Mouse (Mus musculus): Measurements from ENCODE around the gene Ifrd1.

- no peak for TF ChIP-seq CTCF (IDR thresholded peaks at IDR 0.05; ENCODE audit: insufficient read depth, low read length)
- TF ChIP-seq POLR2A (IDR thresholded peaks at IDR 0.05; ENCODE audit: borderline replicate concordance, extremely low read depth, low read depth, low read length), result no peak
Measured at GRCm38 (mm10) chr12:40273339-40273738, 25.0 kb upstream of the Ifrd1 start.
